Mouse (Mus musculus) megakaryocyte progenitor cell, adult 5-6 weeks (primary cell): ENCODE measurements around the gene Sdc3. TPM values are rescaled to one million over a fixed set of nuclear protein-coding genes. Genes with fewer than 3 reads are reported as not detected.

Experiments used
- ATAC-seq: replicated peaks from 2 replicates; pipeline ENCODE4 v1.8.0; 2016; ENCODE audit warnings: mild to moderate bottlenecking, moderate TSS enrichment, inconsistent platforms; ENCODE audit not compliant: poor library complexity
- total RNA-seq, 2 experiments: library from RNA; stranded (forward) in 1 of 2; stranded (reverse) in 1 of 2; fragments of 157-497, 149-512 nt in 1 of 2; fragments of 200-1000 nt in 1 of 2; gene quantifications; 2 replicates each; pipeline versions ENCODE4 v1.2.3 to v1.2.4; 2015 to 2017

Gene Sdc3
- total RNA-seq, 2 experiments from 2014 or later = 0.69 to 0.75 TPM

GRCm38 (mm10) chr4:130872414-130872813, 80.1 kb downstream of the Sdc3 start:
- no peak for ATAC-seq

GRCm38 (mm10) chr4:130873440-130873839, 81.1 kb downstream of the Sdc3 start:
- no peak for ATAC-seq

GRCm38 (mm10) chr4:130874601-130875000, 82.3 kb downstream of the Sdc3 start:
- 0 out of 2 replicates have a peak, but pooled peaks have one; percentile 16 for ATAC-seq

Other genes with a start within 250 kb of the Sdc3 start
- 0.17 TPM in 1 of 2 replicates, not detected in the other for gene Nkain1, start 218.4 kb upstream of the Sdc3 start, total RNA-seq (2015)
- gene Nkain1, start 218.4 kb upstream of the Sdc3 start, total RNA-seq (2017) = 0.61 TPM in 1 of 2 replicates, not detected in the other
- gene Pum1, start 129.2 kb upstream of the Sdc3 start, total RNA-seq (2015) = 60.2 and 61.5 TPM in 2 replicates
- 38.1 and 51.2 TPM in 2 replicates for gene Pum1, start 129.2 kb upstream of the Sdc3 start, total RNA-seq (2017)
- 431 and 454 TPM in 2 replicates for gene Laptm5, start 120.6 kb downstream of the Sdc3 start, total RNA-seq (2015)
- gene Laptm5, start 120.6 kb downstream of the Sdc3 start, total RNA-seq (2017) = 127 and 133 TPM in 2 replicates
- not detected in 2 replicates for gene Matn1, start 151.8 kb downstream of the Sdc3 start, total RNA-seq (2015)
- not detected in 2 replicates for gene Matn1, start 151.8 kb downstream of the Sdc3 start, total RNA-seq (2017)